Mouse (Mus musculus): ENCODE data around the gene Rap1a.

The Rap1a gene

DNA sequence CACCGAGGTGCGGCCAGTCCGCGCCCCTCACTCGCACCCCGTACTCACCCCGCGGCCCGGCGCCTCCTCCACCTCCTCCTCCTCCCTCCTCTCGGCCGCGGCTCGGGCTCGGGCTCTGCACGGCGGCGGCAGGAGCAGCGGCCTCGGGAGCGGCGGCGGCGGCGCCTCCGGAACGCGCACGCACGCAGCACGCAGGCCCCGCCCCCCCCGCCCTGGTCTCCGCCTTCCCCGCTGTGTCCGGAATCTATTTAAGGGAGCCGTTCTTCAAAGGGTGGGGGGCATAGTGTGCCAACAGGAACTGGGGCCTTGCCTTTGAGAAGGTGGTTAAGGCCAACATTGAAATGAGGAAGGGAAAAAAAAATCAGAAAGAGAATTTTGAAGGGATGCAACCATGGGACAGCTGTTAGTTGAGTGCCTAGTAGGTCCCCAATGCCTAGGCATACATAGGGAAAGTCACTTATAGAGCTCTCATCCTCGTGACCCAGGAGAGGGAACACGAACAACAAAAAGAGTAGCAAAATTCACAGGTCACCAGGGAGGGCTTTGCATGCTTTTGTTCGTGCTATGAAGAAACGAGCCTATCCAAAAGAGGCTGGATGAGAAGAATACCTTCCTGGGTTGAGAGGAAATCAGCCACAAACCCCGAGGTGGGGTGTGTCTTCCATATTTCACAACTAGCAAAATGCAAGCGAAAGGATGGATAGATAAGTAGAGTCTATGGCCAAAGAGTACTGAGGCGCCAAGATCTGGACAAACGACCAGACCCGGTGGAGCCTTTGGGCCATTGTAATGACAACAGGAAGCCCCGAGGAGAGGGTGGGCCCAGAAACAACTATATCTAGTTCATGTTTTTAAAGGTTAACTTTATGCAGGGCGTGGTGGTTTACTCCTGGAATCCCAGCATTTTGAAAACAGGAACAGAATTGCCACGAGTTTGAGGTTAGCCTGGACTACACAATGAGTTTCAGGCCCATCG is at the start of gene Rap1a:
Rap1a (minus strand) TSS at position 146 of the 976 bp plus-strand sequence.
- peak; percentile 86 for DNase-seq (ENCODE audit: low read depth)

DNA sequence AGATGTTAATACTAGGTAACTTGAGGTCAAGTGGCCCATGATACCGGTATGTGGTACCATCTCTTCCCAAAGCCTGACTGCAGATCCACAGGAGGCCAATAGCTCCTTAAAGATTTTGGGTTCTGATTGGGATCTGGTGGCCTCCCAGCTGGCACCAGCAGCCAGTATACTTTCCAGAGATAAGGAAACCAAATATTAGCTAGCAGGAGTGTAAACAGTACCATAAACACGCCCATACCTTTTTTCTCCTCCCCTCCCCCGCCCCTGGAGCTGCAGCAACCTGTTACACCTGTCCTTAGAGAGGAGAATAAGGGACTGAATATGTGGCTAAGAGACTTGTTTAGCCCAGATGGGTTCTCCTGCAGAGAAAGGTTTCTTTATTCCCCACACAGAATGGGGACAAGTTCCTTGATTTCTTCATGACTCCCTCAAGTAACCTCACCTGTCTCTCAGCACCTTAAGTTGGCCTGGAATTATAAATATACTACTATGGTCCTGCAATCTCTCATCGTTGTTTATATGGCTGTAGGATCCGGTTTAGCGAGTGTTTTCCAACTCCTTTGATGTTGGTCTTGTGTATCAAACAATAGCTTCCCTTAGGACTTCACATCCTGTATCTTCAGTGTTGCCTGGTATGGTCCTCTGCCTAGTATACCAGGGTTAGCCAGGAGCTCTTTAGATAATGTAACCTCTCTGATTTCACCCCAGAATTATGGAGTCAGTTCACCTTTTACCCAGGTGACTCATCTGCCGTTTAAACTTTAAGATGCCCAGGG is 45.3 kb upstream of the Rap1a start:
- DNase-seq (ENCODE audit: low read depth): no peak

DNA sequence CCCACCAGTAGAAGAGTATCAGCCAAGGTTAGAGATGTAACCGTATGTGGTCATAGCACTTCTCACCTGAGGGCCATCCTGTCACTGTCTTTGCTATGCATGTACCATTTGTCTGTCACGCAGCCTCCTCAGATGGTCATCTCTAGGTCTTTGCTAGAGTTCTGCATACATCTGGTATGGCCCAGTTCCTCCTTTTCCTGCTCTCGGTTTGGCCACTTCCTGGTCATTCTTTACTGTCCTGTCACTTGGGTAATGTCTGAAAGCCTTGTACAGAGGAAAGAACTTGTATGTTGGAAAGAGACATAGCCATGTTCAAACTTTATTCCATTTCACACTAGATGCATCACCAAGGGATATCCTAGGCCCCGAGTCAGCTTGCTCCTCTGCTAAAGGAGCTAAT is 38.7 kb upstream of the Rap1a start:
- DNase-seq (ENCODE audit: low read depth): no peak

DNA sequence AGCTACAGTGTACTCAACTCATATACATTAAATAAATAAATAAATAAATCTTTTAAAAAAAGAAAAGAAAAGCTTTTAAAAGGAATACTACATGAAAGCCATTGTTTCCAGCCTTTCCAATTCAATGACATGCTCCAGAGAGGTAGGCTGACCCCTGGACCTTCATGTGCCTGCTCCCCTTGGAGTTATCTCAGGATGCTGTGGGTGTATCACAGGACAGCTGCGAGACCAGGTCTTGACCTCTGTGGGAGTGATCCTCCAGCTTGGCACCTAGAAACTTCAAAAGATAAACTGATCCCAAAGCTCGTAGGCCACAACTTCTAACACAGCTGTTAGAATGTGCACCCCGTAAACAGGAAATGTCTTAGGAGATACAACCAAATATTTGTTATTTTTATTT is 37.5 kb upstream of the Rap1a start:
- DNase-seq (ENCODE audit: low read depth): no peak

DNA sequence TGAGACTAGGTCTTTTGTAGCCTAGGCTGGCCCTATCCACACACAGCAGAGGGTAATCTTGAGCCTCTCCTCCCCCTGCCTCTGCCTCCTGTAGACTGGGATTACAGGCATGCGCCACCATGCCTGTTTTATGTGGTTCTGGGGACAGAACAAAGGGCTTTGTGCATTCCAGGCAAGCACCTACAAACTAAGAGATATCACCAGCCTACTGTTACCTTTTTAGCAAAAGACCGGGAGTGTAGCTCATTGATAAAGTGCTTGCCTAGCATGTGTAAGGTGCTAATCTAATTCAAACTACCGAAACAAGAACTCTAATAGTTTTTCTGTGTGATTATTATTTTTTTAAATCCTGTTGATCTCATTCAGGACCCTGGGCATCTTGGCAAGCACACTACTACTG is 35.7 kb upstream of the Rap1a start:
- DNase-seq (ENCODE audit: low read depth): no peak

DNA sequence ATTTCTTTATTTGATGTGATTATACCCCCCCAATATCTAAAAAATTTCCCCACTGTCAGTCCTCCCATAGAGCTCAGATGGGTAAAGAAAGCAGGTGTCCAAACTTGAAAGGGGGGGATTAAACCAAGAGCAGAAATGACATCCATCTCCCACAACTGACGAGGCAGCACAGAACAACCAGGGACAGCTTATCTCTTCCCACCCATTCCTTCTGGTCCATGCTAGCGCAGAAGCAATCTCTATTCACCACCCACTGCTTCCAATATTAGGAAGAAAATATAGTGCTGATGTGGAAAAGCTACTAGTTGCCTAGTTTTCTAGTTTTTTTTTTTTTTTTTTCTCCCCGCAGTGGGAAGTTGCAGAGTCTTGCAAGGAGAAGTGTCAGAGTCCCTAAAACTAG is 34.7 kb upstream of the Rap1a start:
- no peak for DNase-seq (ENCODE audit: low read depth)

DNA sequence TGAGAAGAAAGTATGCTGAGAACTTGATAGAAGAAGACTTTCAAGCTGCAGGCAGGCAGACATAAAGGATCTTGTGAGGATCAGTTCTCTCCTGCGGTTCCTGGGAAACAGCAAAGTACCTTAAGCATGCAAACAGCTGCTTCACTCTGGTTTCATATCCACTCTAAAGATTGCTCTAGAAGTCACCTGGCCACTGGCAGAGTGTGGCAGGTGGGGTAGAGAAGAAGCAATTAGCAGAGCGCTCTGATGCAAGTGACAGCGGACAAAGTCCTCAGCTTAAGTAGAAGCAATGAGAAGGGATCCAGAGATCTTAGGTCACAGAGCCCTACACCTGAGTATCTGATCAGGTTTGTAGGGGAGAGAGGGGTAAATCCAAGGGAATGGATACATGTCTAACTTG is 30.4 kb upstream of the Rap1a start:
- no peak for DNase-seq (ENCODE audit: low read depth)

DNA sequence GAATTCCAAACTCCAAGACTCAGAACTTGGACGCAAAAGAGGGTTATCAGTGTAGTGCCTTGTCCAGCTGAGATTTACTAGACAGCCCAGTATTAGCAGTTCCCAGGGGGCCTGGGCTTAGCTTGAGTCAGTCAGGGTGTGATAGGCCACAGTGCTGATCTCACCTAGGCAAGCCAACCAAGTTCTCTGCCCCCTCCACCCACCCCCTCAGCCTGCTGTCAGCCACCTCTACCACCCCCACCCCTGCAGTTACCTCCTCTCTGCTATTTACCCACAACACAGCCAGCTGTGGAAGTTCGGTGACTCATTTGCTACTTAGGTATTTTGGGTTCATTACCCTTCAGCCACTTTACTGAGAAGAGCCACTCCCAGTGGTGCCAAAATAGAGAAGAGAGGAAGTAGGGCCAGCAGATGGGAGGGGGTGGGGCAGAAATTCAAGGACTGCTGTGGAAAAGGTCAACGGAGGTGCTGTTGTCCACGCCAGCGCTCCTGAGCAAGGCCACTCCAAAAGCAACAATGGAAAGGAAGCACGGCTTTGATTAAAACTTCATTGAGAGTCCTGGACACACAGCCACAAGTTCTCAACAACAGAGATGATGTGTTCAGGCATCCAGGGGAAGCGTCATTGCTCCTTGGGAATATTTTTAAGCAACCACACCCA is 24.5 kb upstream of the Rap1a start:
- peak; percentile 89 for DNase-seq (ENCODE audit: low read depth)

DNA sequence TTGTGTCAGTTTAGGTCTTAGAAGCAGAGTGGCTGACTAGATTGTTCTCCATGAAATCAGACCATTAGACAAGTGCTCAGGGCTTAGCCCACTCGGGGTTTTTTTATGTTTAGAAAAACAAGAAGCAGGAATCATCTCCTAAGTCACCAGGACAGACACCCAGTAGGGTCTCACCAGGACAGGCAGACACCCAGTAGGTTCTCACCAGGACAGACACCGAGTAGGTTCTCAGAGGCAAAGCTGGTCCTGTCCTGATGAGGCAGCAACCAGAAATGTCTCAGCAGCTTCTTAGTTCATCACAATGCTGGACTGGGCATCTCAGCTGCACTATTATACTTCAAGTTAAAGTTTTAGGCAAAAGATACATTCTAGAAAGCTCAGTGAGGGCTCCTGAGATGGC is 23.6 kb upstream of the Rap1a start:
- no peak for DNase-seq (ENCODE audit: low read depth)

DNA sequence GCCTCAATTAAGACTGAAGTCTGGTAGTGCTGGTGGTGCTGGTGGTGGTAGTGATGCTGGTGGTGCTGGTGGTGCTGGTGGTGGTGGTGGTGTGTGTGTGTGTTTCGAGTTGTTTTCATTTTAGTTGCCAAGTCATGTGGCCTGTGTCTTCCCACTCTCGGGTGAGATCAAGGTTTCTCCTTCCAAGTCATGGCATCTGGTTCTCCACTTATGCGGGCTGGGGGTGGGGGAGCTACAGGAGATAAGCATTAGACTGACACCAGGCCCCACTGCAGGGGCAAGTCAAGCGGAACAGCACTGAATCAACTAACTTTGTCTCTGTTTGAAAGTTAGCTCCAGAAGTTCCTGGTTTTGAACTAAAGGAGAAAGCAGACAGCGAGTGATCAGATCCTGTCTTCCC is 23.0 kb upstream of the Rap1a start:
- DNase-seq (ENCODE audit: low read depth): no peak

DNA sequence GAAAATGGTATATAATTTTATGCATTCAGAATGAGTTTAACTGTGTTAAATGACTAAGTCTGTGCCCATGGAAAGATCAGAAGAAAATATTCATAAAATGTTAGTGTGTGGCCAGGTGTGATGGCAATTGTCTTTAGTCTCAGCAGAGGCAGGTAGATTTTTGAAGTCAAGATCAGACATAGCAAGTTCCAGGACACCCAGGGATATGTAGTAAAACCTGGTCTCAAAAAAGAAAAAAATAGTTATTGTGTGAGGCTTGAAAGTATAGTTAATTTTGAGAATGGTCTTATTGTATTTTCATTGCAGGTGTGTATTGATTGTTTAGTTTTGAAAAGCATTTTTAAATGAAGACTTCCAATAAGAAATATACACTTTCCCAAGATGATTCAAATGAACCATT is 22.5 kb upstream of the Rap1a start:
- no peak for DNase-seq (ENCODE audit: low read depth)

DNA sequence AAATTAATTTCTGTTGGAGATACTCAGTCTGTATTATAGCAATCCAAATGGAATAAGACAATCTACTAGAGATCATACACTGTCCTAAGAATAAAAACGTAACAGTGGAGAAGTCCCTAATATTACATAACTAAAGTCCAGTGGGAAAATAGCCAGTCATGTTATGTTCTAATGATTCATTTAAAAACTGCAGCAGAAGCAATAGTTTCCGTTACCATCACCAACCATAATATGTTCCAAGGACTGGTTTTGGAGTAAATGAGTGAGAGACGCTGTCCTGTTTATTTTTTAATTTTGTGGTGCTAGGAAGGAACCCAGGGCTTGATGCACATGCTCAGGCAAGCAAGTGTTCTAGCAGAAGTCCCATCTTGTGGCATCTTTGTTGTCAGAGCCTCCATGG is 20.4 kb upstream of the Rap1a start:
- no peak for DNase-seq (ENCODE audit: low read depth)

DNA sequence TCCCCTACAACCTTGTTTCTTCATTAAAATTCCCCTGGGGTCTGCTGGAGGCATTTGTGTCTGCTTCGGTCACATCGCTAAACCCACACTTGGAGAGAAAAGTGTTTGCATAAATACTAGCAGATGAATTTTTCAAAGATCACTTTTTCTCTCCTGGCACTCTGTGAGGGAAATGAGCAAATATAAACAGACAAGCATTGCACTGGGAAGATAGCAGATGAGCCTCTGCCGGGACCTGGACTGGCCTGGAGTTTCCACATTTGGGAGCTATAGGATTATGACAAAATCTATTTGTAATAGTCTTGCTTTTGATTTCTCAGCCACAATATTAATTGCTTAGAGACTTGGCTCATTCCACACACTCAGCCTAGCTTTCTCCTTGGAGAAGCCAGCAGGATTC is 19.1 kb upstream of the Rap1a start:
- DNase-seq (ENCODE audit: low read depth): no peak

DNA sequence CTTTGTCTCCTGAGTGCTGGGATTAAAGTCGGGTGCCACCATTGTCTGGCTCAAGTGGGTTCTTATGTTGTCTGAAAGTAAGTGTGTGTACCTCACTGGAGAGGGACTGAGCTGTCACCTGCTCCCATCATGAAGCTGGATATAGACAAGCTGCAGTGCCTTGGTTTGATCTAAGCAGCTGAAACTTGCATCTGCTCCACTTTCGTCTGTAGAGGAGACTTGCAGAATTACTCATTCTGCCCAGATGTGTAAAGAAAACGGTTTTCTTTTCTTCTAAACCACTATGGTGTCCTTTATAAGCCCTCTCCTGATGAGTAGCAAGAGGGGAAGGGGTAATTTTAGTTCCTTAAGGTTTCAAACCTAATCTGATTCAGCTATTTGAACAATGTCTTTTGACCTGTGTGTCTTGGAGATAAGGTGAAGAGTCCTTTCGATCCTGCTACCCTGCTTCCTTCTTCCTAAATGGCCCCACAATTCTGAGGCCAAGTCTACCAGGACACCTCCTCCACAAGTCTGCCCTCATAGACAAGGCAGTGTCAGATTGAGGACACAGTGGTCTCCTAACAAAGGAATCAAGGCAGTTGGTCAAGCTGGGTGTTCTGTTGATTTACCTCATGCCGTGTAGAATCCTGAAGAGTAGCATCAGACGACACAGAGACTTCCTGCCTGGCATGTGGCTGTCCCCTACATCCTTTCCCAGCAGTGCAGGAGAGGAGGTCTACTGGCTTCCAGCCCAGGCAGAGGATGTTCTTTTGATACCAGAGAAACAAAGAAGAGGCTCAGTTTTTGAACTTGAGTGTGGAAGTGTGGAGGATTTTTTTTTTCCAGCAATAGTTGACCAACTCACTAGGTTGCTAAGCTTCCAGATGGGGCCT is 17.2 kb upstream of the Rap1a start:
- DNase-seq (ENCODE audit: low read depth): peak; percentile 42

DNA sequence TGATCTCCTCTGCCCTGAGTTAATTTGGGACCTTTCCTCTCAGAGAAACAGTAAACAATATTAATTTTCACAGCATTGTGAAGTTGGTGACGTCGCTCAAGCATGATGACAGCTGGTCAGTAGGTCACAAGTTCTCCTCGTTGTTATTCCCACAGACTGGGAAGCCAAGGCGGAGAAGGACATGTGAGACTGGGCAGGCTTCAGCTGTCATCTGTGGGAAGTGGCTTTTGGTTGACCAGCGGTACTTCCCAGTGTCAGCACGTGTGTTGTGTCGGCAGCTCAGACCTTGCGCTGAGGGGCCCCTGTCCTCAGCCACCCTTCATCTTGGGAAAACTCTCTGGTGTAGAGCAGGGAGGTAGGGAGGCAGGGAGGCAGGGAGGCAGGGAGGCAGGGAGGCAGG is 15.0 kb upstream of the Rap1a start:
- DNase-seq (ENCODE audit: low read depth): no peak

DNA sequence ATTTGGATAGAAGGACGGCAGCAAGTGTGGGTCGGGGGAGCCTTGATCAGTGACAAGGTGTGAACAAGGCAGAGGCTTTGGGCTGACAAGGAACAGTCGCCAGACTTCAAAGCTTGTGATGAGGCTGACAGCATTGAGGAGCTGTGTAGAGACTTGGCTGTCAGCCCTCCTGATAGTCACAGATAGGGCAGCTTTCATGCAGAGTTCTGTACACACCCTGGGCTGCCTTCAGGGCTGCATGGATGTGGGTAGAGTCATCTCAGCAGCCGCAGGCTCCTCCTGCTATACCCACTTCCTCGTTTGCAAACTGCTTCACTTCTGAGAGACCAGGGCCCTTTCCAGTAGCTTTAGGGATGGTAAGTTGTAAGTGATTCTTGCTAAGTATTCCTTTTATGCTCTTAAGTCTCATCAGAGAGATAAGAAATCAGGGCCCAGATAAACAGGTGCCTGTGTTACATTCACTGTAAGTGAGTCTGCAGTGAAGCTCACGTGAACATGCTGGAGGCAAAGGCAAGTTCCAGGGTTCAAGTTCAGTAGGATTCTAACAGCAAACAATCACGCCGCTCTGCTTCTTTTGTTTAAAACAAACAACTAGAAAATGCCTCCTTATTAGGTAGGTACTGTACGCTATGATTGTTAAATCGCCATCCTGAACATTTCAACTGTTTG is 14.2 kb upstream of the Rap1a start:
- DNase-seq (ENCODE audit: low read depth): peak; percentile 82

DNA sequence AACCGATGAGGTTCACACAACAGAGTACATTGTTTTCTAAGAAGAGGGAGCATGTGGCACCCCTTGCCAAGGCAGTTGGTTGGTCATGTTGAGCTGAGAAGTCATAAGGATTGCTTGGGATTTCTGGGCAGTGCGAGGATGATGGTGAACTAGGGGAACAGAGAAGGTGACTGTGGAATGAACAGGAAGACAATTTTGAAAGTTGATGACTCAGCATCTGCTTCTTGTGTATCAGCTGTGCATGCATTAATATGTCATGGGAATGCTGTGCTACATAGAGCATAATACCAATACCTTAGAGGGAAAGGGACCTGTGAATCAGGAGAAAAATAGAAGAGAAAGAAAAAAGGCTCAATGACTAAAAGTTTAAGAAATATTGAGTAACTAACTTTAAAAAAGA is 10.0 kb upstream of the Rap1a start:
- no peak for DNase-seq (ENCODE audit: low read depth)

DNA sequence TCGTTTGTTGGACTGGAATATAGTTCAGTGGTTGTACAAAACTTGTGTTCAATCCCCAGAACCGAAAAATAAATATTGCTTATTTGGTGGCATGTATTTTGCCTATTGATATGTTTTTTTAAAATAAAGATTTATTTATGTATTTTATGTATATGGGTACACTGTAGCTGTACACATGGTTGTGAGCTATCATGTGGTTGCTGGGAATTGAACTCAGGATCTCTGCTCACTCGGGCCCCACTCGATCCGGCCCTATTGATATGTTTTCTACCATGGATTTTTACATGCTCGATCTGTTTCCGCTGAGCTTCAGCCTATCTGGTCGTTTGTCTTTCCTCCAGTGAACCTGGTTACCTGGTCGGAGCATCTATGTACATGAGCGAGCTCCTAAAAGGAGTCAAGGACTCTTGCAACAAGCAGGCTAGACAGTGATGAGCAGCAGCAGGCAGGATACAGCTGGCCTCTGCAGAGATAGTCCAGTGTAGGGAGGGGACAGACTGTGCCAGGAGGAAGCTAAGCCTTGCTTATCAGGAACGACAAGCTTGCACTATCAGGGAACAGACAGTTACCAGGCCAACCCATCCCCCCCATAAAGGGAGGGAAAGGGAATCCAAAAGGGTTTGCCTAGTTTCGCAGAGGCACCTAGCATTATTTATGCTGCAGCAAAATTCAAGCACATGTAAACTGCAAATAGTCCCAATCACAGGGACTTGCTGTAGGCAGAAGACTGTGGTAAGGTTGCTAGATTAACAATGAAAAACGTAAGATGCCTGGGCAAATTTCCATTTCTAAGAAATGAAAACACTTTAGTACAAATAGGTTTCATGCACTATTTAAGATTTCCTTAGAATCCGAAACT is 7.3 kb upstream of the Rap1a start:
- DNase-seq (ENCODE audit: low read depth): peak; percentile 87

DNA sequence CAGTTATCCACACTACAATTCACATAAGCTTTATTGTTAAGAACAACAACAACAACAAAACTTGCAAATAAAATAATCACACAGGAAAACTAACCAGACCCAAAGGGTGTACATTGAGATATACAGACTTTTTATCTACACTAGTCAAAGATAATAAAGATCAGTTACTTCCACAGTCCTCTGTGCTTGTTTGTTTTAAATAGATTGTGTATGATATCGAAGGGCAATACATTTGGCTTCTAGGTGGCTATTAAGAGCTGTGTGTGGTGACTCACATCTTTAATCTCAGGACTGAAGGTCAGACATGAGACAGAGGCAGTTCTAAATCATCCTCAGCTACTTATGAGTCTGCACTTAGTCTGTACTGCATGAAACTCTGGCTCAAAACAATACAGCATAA is 6.5 kb upstream of the Rap1a start:
- peak; percentile 57 for DNase-seq (ENCODE audit: low read depth)

Measured in 416B (cell line).